Mouse (Mus musculus) C2C12 (cell line): ENCODE results near the gene Nr1i3.

Experiments
- CTCF ChIP-seq: IDR thresholded peaks from one replicate; pipeline ENCODE4 v1.5.1; 2011; ENCODE audit not compliant: control insufficient read depth, insufficient read depth, insufficient read length
- FOSL1 ChIP-seq: IDR thresholded peaks from one replicate; pipeline ENCODE4 v1.8.0; 2011; ENCODE audit warnings: mild to moderate bottlenecking, low read length; ENCODE audit not compliant: poor library complexity, insufficient read depth, severe bottlenecking
- MYOD1 ChIP-seq: IDR thresholded peaks from one replicate; pipeline ENCODE4 v1.6.1; 2011; ENCODE audit warnings: low read depth; ENCODE audit not compliant: control insufficient read depth, insufficient read length

DNA sequence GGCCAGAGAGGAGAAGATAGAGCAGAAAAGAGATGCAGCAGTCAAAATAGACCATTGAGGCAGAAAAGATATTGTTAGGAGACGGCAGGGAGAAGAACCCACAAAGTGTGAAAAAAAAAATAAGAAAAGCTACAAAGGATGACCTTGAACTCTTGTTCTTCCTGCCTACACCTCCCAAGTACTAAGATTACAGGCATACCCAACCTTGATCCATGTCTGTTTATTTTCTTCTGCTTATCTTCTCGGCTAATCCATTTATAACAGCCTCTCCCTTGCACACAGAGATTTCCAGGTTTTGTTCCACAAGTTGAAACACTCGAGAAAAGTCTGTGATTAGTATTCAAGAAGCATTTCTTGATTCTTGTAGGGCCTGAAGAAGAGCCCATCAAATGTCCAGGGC is 43.9 kb upstream of the Nr1i3 start:
- TF ChIP-seq CTCF (no peak), MYOD1 (no peak), FOSL1 (no peak)
